Mouse (Mus musculus) kidney, embryonic 14.5 days (tissue): ENCODE data around the gene Cenpu. TPM values are rescaled to one million over a fixed set of nuclear protein-coding genes. Genes with fewer than 3 reads are reported as not detected.

Experiments
- ATAC-seq: fragments of 200-750 bp; cut with Nextera tagmentation; 2 replicates; pipeline ENCODE4 v1.8.0; 2017; ENCODE audit warnings: moderate number of reproducible peaks, mild to moderate bottlenecking, moderate TSS enrichment, moderate library complexity; ENCODE audit not compliant: low FRiP score, low TSS enrichment
- H3K27ac ChIP-seq: fragments of 300-500 bp; sonication (generic); 2 replicates; pipeline ENCODE4 v1.5.1; 2014; ENCODE audit warnings: low read depth, mild to moderate bottlenecking, low read length, moderate library complexity, mixed read lengths
- H3K27me3 ChIP-seq: fragments of 300-500 bp; sonication (generic); 2 replicates; pipeline ENCODE4 v1.6.1; 2014; ENCODE audit warnings: mild to moderate bottlenecking, low read length; ENCODE audit not compliant: control insufficient read depth, insufficient read depth
- H3K36me3 ChIP-seq: fragments of 300-500 bp; sonication (generic); 2 replicates; pipeline ENCODE4 v1.6.1; 2014; ENCODE audit warnings: low read length, mixed read lengths; ENCODE audit not compliant: control insufficient read depth, insufficient read depth
- H3K4me1 ChIP-seq: fragments of 300-500 bp; sonication (generic); 2 replicates; pipeline ENCODE4 v1.6.1; 2014; ENCODE audit warnings: low read length, mixed read lengths; ENCODE audit not compliant: control insufficient read depth, insufficient read depth
- H3K4me2 ChIP-seq: fragments of 300-500 bp; sonication (generic); replicated peaks from 2 replicates; pipeline ENCODE4 v1.6.1; 2014; ENCODE audit warnings: low read depth, mild to moderate bottlenecking, low read length
- H3K4me3 ChIP-seq: fragments of 300-500 bp; sonication (generic); 2 replicates; pipeline ENCODE4 v1.5.1; 2014; ENCODE audit warnings: mild to moderate bottlenecking, low read length
- H3K9ac ChIP-seq: fragments of 300-500 bp; sonication (generic); 2 replicates; pipeline ENCODE4 v1.6.1; 2014; ENCODE audit warnings: low read depth, mild to moderate bottlenecking, low read length, moderate library complexity
- H3K9me3 ChIP-seq: fragments of 300-500 bp; sonication (generic); 2 replicates; pipeline ENCODE4 v1.6.1; 2016; ENCODE audit warnings: low read length; ENCODE audit not compliant: control insufficient read depth
- WGBS: fragments of 180-500 bp; shearing (Covaris S2); extraction: QIAGEN DNeasy Blood & Tissue Kit; methylation state at CpG from one replicate; pipeline ENCODE4 v1.1.7; 2014; 5-methylcytosine and 5-hydroxymethylcytosine counted together
- polyA plus RNA-seq: library from polyadenylated mRNA; unstranded; fragments of >200 nt; fragmentation: Nextera tagmentation; extraction: Ambion mirVana; gene quantifications from 2 replicates; pipeline ENCODE4 v1.2.1, GENCODE M21; 2014

Gene Cenpu
- polyA plus RNA-seq, 1 experiment from 2014 or later = 19.4 TPM

GRCm38 (mm10) chr8:46585576-46585975 lies 33.7 kb downstream of the Cenpu start:
- Histone ChIP-seq H3K27ac (no peak overlapping the region), H3K36me3 (peaks cover 4% of the 10 kb centered on the region; the same call in 1 of the 2 replicates), H3K4me2 (no peak overlapping the region), H3K4me1 (no peaks in the 10 kb centered on the region), H3K9me3 (no peaks in the 10 kb centered on the region), H3K9ac (no peak overlapping the region), H3K27me3 (no peaks in the 10 kb centered on the region), H3K4me3 (no peak overlapping the region)
- no peak for ATAC-seq
- WGBS = 82% methylated on average over 3 of the region's 3 CpGs

- Histone ChIP-seq H3K9ac (no peak overlapping the region), H3K9me3 (no peaks in the 10 kb centered on the region)
These were observed 36.1 kb downstream of the Cenpu start for GRCm38 (mm10) chr8:46587911-46588310.

GRCm38 (mm10) chr8:46588663-46589062 lies 36.8 kb downstream of the Cenpu start:
- no peaks in the 10 kb centered on the region for H3K27me3 ChIP-seq
- H3K9ac ChIP-seq = no peak overlapping the region
- H3K4me2 ChIP-seq = no peak overlapping the region
- H3K9me3 ChIP-seq = no peaks in the 10 kb centered on the region
- no peaks in the 10 kb centered on the region for H3K4me1 ChIP-seq
- no peak overlapping the region for H3K27ac ChIP-seq
- H3K36me3 ChIP-seq = no peaks in the 10 kb centered on the region; the same call in 1 of the 2 replicates
- no peak for ATAC-seq
- no peak overlapping the region for H3K4me3 ChIP-seq
- 95% methylated on average over 2 of the region's 2 CpGs for WGBS

More at GRCm38 (mm10) chr8:46587911-46588310, 36.1 kb downstream of the Cenpu start:
- H3K4me1 ChIP-seq = no peaks in the 10 kb centered on the region
- H3K4me3 ChIP-seq = no peak overlapping the region
- no peak overlapping the region for H3K4me2 ChIP-seq
- 90% methylated on average over 5 of the region's 5 CpGs for WGBS
- no peak overlapping the region for H3K27ac ChIP-seq
- H3K27me3 ChIP-seq = no peaks in the 10 kb centered on the region
- ATAC-seq = no peak
- no peaks in the 10 kb centered on the region; the same call in 1 of the 2 replicates for H3K36me3 ChIP-seq

- H3K4me2 ChIP-seq = no peak overlapping the region
These were observed 41.2 kb downstream of the Cenpu start for GRCm38 (mm10) chr8:46593067-46593466.

GRCm38 (mm10) chr8:46593772-46594171 lies 41.9 kb downstream of the Cenpu start:
- H3K36me3 ChIP-seq = no peaks in the 10 kb centered on the region; the same call in 1 of the 2 replicates
- ATAC-seq = no peak
- H3K9ac ChIP-seq = no peak overlapping the region
- H3K27ac ChIP-seq = no peak overlapping the region
- no peaks in the 10 kb centered on the region for H3K4me1 ChIP-seq
- no peaks in the 10 kb centered on the region for H3K9me3 ChIP-seq
- H3K4me2 ChIP-seq = no peak overlapping the region
- WGBS = 81% methylated on average over 2 of the region's 2 CpGs
- no peaks in the 10 kb centered on the region for H3K27me3 ChIP-seq
- H3K4me3 ChIP-seq = no peak overlapping the region

More at GRCm38 (mm10) chr8:46593067-46593466, 41.2 kb downstream of the Cenpu start:
- Histone ChIP-seq H3K9me3 (no peaks in the 10 kb centered on the region), H3K27ac (no peak overlapping the region), H3K36me3 (no peaks in the 10 kb centered on the region; the same call in 1 of the 2 replicates), H3K4me1 (no peaks in the 10 kb centered on the region), H3K9ac (no peak overlapping the region), H3K4me3 (no peak overlapping the region), H3K27me3 (no peaks in the 10 kb centered on the region)
- no peak for ATAC-seq
- WGBS = 84% methylated on average over 8 of the region's 8 CpGs

- Histone ChIP-seq H3K4me2 (no peak overlapping the region), H3K36me3 (no peaks in the 10 kb centered on the region; the same call in 1 of the 2 replicates), H3K9ac (no peak overlapping the region), H3K4me1 (no peaks in the 10 kb centered on the region), H3K27ac (no peak overlapping the region), H3K4me3 (no peak overlapping the region), H3K9me3 (no peaks in the 10 kb centered on the region), H3K27me3 (no peaks in the 10 kb centered on the region)
- 89% methylated on average over 2 of the region's 2 CpGs for WGBS
- no peak for ATAC-seq
These were observed 43.8 kb downstream of the Cenpu start for GRCm38 (mm10) chr8:46595593-46595992.

GRCm38 (mm10) chr8:46596530-46596929 lies 44.7 kb downstream of the Cenpu start:
- H3K27me3 ChIP-seq = no peaks in the 10 kb centered on the region
- H3K36me3 ChIP-seq = no peaks in the 10 kb centered on the region; the same call in 1 of the 2 replicates
- no peak for ATAC-seq
- no peak overlapping the region for H3K27ac ChIP-seq
- H3K4me1 ChIP-seq = no peaks in the 10 kb centered on the region
- H3K9ac ChIP-seq = no peak overlapping the region
- 96% methylated on average over 2 of the region's 2 CpGs for WGBS
- H3K4me3 ChIP-seq = no peak overlapping the region
- H3K4me2 ChIP-seq = no peak overlapping the region
- H3K9me3 ChIP-seq = no peaks in the 10 kb centered on the region

- H3K4me3 ChIP-seq = no peak overlapping the region
- H3K4me2 ChIP-seq = no peak overlapping the region
- H3K4me1 ChIP-seq = no peaks in the 10 kb centered on the region
- no peak for ATAC-seq
- no peak overlapping the region for H3K27ac ChIP-seq
- H3K36me3 ChIP-seq = no peaks in the 10 kb centered on the region; the same call in 1 of the 2 replicates
- no peaks in the 10 kb centered on the region for H3K9me3 ChIP-seq
- no peaks in the 10 kb centered on the region for H3K27me3 ChIP-seq
- no peak overlapping the region for H3K9ac ChIP-seq
- WGBS = 85% methylated on average over 2 of the region's 2 CpGs
These were observed 45.6 kb downstream of the Cenpu start for GRCm38 (mm10) chr8:46597411-46597810.

- 86% methylated on average over 2 of the region's 2 CpGs for WGBS
- H3K9me3 ChIP-seq = no peaks in the 10 kb centered on the region
- no peak overlapping the region for H3K4me3 ChIP-seq
These were observed 46.3 kb downstream of the Cenpu start for GRCm38 (mm10) chr8:46598114-46598513.

More at GRCm38 (mm10) chr8:46598114-46598513, 46.3 kb downstream of the Cenpu start:
- H3K9ac ChIP-seq = no peak overlapping the region
- H3K4me2 ChIP-seq = no peak overlapping the region
- no peaks in the 10 kb centered on the region for H3K4me1 ChIP-seq
- no peak for ATAC-seq
- H3K36me3 ChIP-seq = no peaks in the 10 kb centered on the region; the same call in 1 of the 2 replicates
- H3K27ac ChIP-seq = no peak overlapping the region
- H3K27me3 ChIP-seq = no peaks in the 10 kb centered on the region
